Mouse (Mus musculus) intestine, embryonic 16.5 days (tissue): ENCODE measurements at regions not wholly inside any gene's neighbourhood (a gene's known extent, or its start where the extent isn't known, plus 50 kb on each side); places are given as distances from the start of the nearest gene placed in this dataset.

Experiments used
- ATAC-seq: fragments of 200-750 bp; cut with Nextera tagmentation; 2 replicates; pipeline ENCODE4 v1.8.0; 2017; ENCODE audit warnings: moderate TSS enrichment, moderate library complexity
- H3K27ac ChIP-seq: fragments of 300-500 bp; sonication (generic); 2 replicates; pipeline ENCODE4 v1.5.1; 2014; ENCODE audit warnings: mild to moderate bottlenecking, low read length
- H3K27me3 ChIP-seq: fragments of 300-500 bp; sonication (generic); replicated peaks from 2 replicates; pipeline ENCODE4 v1.6.1; 2014; ENCODE audit warnings: low read length, control low read depth, mixed read lengths; ENCODE audit not compliant: control insufficient read depth, insufficient read depth
- H3K36me3 ChIP-seq: fragments of 300-500 bp; sonication (generic); 2 replicates; pipeline ENCODE4 v1.6.1; 2014; ENCODE audit warnings: low read length, control low read depth; ENCODE audit not compliant: control insufficient read depth, insufficient read depth
- H3K4me1 ChIP-seq: fragments of 300-500 bp; sonication (generic); 2 replicates; pipeline ENCODE4 v1.6.1; 2014; ENCODE audit warnings: low read length, control low read depth, mixed read lengths; ENCODE audit not compliant: control insufficient read depth, insufficient read depth
- H3K4me2 ChIP-seq: fragments of 300-500 bp; sonication (generic); 2 replicates; pipeline ENCODE4 v1.6.1; 2014; ENCODE audit warnings: low read depth, low read length, control low read depth
- H3K4me3 ChIP-seq: fragments of 300-500 bp; sonication (generic); 2 replicates; pipeline ENCODE4 v1.5.1; 2014; ENCODE audit warnings: mild to moderate bottlenecking, low read length
- H3K9ac ChIP-seq: fragments of 300-500 bp; sonication (generic); 2 replicates; pipeline ENCODE4 v1.6.1; 2014; ENCODE audit warnings: low read depth, low read length
- H3K9me3 ChIP-seq: fragments of 300-500 bp; sonication (generic); 2 replicates; pipeline ENCODE4 v1.6.1; 2016; ENCODE audit warnings: low read length, control low read depth; ENCODE audit not compliant: control insufficient read depth
- WGBS: fragments of 180-500 bp; shearing (Covaris S2); extraction: QIAGEN DNeasy Blood & Tissue Kit; methylation state at CpG from one replicate; pipeline ENCODE4 v1.1.7; 2014; 5-methylcytosine and 5-hydroxymethylcytosine counted together

DNA sequence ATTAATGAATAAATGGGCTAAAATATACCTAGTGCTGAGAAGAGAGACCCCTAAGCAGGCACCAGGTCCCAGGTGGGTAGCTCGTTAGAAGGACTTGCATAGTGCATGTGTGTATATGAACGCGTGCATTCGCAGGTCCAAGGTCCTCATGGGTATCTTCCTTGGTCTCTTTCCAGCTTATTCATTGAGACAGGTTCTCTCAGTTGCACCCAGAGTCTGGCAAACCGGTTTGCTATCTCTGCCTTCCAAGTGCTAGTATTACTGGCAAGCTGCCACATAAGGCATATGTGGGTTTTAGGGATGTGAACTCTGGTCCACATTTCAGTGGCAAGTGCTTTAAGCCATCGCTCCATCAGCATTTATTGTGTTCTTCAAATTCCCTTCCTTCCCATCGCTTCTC lies 818.3 kb upstream of the Car8 start:
- Histone ChIP-seq H3K9ac (no peak overlapping the region), H3K4me3 (no peak overlapping the region), H3K9me3 (no peaks in the 10 kb centered on the region), H3K27me3 (no peaks in the 10 kb centered on the region), H3K27ac (no peak overlapping the region), H3K4me1 (no peaks in the 10 kb centered on the region), H3K4me2 (no peak overlapping the region), H3K36me3 (no peaks in the 10 kb centered on the region)
- peak; percentile 81; the same call in 1 of the 2 replicates for ATAC-seq
- 82% methylated on average over 7 of the region's 7 CpGs for WGBS

DNA sequence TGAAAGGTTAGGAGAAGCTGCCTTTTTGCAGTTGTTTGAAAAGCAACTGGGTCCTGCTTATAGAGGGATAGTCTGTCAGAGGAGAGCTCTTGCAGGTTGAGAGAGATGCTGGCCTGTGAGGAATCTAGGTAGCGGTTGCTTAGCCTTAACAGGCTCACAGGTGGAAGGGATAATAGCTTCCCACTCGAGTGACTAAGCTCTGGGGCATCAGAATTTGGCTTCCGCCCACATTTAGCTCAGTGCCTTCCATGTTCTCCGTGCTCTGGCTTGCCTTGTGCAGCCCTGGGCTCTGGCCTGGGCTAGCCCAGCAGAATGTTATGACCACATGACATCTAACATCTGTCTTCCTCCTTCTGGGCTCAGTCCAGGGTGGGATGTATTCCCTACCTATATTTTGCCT lies 817.0 kb upstream of the Car8 start:
- H3K9ac ChIP-seq, result no peak overlapping the region
- H3K4me2 ChIP-seq, result no peak overlapping the region
- H3K36me3 ChIP-seq, result no peaks in the 10 kb centered on the region
- no peaks in the 10 kb centered on the region for H3K9me3 ChIP-seq
- WGBS, result 72% methylated on average over 4 of the region's 4 CpGs
- no peaks in the 10 kb centered on the region for H3K27me3 ChIP-seq
- H3K4me3 ChIP-seq, result no peak overlapping the region
- no peaks in the 10 kb centered on the region for H3K4me1 ChIP-seq
- ATAC-seq, result no peak
- H3K27ac ChIP-seq, result no peak overlapping the region

DNA sequence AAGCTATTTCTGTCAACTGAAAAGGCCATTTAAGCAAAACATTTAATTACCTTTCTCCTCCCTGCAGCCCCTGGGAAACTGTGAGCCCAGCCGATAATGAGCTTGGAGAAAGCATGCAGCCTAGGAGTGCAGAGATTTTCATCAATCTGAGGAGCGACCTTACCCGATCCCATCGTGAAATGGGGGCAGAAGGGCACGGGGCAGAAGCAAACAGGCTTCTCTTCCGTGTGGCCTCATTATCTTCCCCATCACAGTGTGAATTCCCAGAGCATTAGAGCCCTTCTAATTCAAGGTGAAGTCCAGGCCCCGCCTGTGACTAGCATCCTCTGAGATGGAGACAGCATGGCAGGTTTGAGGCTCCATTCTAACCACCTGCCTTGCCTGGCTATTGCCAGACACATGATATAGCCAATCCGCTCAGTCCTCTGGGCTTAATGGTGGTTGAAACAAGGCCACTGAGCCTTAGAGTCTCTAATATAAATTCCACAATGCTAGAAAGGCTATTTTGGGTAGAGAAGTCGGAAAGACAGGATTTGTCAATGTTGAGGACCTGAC lies 816.5 kb upstream of the Car8 start:
- no peak overlapping the region for H3K9ac ChIP-seq
- no peaks in the 10 kb centered on the region for H3K36me3 ChIP-seq
- 59% methylated on average over 9 of the region's 9 CpGs for WGBS
- no peak overlapping the region for H3K4me3 ChIP-seq
- ATAC-seq, result no peak
- H3K27me3 ChIP-seq, result no peaks in the 10 kb centered on the region
- H3K4me2 ChIP-seq, result no peak overlapping the region
- H3K9me3 ChIP-seq, result no peaks in the 10 kb centered on the region
- H3K4me1 ChIP-seq, result no peaks in the 10 kb centered on the region
- no peak overlapping the region for H3K27ac ChIP-seq

DNA sequence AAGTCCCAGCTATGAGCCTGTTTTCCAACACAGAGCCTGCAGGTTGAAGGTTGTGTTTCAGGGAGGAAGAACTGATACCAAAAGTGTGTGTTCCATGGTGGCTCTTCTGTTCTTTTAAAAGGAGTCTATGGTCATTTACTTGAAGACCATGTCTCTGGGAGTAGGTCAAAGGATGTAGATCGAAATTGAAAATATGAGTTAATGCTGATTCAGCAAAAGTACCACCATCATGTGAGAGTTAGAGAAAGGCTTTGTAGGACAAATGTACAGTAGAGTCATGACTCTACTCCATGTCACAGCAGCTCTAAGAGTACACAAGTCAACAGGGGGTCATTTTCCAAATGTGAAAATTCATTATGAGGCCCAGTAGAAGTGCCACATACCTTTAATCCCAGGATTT lies 810.0 kb upstream of the Car8 start:
- Histone ChIP-seq H3K4me2 (no peak overlapping the region), H3K4me1 (no peaks in the 10 kb centered on the region), H3K27ac (no peak overlapping the region), H3K9me3 (no peaks in the 10 kb centered on the region), H3K27me3 (0 out of 2 replicates have a peak, but pooled peaks cover 2% of the 10 kb centered on the region), H3K4me3 (no peak overlapping the region), H3K36me3 (no peaks in the 10 kb centered on the region), H3K9ac (no peak overlapping the region)
- 93% methylated on average over 1 of the region's 1 CpGs for WGBS
- ATAC-seq, result no peak

DNA sequence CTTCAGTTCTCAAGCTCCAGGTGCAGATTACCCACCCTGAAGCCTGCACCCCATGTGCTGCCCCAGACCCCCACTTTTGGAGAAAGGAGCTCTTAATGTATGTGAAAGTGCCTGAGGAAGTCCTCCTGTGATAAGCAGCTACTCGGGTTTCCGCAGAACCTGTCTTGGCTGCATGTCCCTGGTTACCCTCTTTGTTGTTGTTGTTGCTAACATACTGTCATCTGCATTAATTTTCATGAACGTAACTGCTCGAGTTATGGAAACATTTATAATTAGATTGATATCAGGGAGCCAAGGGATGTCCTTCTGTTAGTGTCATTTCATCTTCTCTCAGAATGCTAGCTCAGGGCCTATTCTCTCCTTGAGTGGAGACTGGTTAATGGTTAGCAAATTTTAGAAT lies 808.3 kb upstream of the Car8 start:
- WGBS, result 63% methylated on average over 4 of the region's 4 CpGs
- H3K9ac ChIP-seq, result no peak overlapping the region
- no peaks in the 10 kb centered on the region for H3K4me1 ChIP-seq
- no peak overlapping the region for H3K4me2 ChIP-seq
- H3K27me3 ChIP-seq, result 0 out of 2 replicates have a peak, but pooled peaks cover 2% of the 10 kb centered on the region
- H3K36me3 ChIP-seq, result no peaks in the 10 kb centered on the region
- H3K9me3 ChIP-seq, result no peaks in the 10 kb centered on the region
- ATAC-seq, result no peak
- no peak overlapping the region for H3K4me3 ChIP-seq
- H3K27ac ChIP-seq, result no peak overlapping the region

DNA sequence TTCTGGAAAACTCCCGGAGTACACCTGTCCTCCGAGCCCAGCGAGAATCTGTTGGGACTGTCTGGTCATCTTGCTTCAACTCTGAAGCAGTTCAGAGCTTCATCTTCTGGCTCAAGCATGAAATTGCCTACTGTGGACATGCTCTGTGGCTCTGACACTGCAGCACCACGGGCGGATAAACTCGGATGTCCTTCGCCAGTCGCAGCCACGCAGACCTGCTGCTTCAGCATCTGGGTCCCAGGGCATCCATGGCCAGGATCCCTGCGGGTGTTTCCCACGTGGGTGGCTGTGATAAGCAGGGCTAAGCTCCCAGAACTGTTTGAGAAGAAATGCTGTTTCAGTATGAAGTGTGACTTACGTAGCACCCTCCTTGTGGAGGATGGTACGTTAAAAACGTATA lies 807.6 kb upstream of the Car8 start:
- WGBS, result 83% methylated on average over 14 of the region's 14 CpGs
- no peaks in the 10 kb centered on the region for H3K4me1 ChIP-seq
- H3K27me3 ChIP-seq, result 0 out of 2 replicates have a peak, but pooled peaks cover 2% of the 10 kb centered on the region
- ATAC-seq, result no peak
- H3K36me3 ChIP-seq, result no peaks in the 10 kb centered on the region
- H3K9me3 ChIP-seq, result no peaks in the 10 kb centered on the region
- H3K27ac ChIP-seq, result no peak overlapping the region
- H3K4me2 ChIP-seq, result no peak overlapping the region
- H3K9ac ChIP-seq, result no peak overlapping the region
- H3K4me3 ChIP-seq, result no peak overlapping the region

DNA sequence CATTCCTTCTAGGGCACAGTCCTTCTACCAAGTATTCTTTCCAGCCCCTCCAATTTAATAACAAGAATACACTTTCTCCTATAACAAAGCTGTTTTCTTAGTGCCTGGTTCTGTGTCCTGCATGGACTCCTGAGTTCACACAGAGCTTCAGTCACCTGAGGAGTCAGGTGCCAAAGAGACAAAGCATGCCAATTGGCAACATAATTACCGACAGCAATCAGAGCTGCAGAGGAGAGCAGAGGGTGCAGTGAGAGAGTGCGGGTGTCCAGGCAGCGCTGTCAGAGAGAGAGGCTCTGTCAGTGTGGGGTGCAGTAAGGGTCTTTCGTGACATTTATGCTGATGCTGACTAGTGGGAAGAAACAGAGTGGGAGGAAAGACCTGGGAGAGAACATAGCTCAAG lies 807.2 kb upstream of the Car8 start:
- no peak overlapping the region for H3K9ac ChIP-seq
- H3K9me3 ChIP-seq, result no peaks in the 10 kb centered on the region
- H3K4me3 ChIP-seq, result no peak overlapping the region
- no peaks in the 10 kb centered on the region for H3K4me1 ChIP-seq
- H3K4me2 ChIP-seq, result no peak overlapping the region
- no peaks in the 10 kb centered on the region for H3K36me3 ChIP-seq
- 77% methylated on average over 4 of the region's 4 CpGs for WGBS
- ATAC-seq, result no peak
- 0 out of 2 replicates have a peak, but pooled peaks cover 2% of the 10 kb centered on the region for H3K27me3 ChIP-seq
- no peak overlapping the region for H3K27ac ChIP-seq

DNA sequence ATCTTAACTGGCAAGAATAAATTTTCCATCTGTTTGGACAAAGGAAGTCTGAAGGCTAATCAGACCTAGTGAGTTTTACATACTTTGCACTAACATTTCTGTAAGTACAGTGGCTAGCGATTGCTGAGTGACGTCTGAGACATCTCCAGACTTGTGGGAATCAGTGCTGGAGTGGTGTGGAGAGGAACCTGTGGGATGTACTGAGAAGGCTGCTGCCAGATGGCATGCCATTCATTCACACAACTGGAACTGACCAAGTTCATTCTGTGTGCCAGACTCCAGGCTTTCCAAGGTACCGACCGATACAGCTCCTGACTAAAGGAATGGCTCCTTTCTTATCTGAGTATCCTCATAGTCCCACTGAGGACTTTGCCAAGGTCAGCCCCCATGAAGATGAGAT lies 797.2 kb upstream of the Car8 start:
- no peak for ATAC-seq
- no peak overlapping the region for H3K4me3 ChIP-seq
- H3K27ac ChIP-seq, result no peak overlapping the region
- no peak overlapping the region for H3K9ac ChIP-seq
- no peaks in the 10 kb centered on the region for H3K36me3 ChIP-seq
- no peak overlapping the region for H3K4me2 ChIP-seq
- no peaks in the 10 kb centered on the region for H3K4me1 ChIP-seq
- H3K27me3 ChIP-seq, result no peaks in the 10 kb centered on the region
- WGBS, result 76% methylated on average over 4 of the region's 4 CpGs
- no peaks in the 10 kb centered on the region for H3K9me3 ChIP-seq

DNA sequence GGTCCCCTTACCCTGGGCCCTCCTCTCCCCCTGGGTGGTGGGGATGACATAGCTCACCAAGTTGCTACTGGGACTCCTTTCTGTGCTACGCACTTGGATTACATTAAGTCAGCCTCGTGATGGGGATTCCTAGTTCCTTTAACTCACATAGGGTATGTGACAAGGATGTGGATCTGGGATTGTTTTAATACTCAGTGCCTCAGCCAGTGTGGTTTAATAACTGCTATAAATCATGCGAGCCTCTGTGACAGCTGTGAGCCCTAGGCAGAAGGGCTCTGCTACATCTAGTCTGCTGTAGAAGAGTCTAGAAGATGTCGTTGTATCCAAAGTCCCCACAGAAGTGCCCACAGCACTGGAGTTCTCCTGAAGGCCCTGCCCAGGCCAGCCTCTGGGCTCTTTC lies 796.5 kb upstream of the Car8 start:
- Histone ChIP-seq H3K27me3 (no peaks in the 10 kb centered on the region), H3K9me3 (no peaks in the 10 kb centered on the region), H3K4me3 (no peak overlapping the region), H3K4me1 (no peaks in the 10 kb centered on the region), H3K27ac (no peak overlapping the region), H3K36me3 (no peaks in the 10 kb centered on the region), H3K9ac (no peak overlapping the region), H3K4me2 (no peak overlapping the region)
- 52% methylated on average over 4 of the region's 4 CpGs for WGBS
- ATAC-seq, result no peak

DNA sequence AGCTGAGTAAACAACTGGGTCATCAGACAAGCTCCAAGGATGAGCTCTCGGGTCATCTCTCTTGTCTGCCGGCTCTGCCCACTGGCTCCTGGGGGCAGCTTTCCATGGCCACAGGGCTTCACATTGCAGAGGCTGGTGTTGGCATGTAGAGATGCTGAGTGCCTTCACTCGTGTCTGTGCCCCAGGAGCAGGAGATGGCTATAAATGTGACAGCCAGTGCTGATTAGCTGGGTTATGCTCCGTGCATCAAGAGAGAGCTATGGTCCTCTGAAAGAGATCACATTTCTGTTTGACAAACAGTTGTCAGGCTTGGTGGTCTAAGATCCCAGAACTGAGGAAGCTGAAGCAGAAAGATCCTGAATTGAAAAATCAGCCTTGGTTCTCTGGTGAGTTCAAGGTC lies 795.4 kb upstream of the Car8 start:
- Histone ChIP-seq H3K9me3 (no peaks in the 10 kb centered on the region), H3K4me2 (no peak overlapping the region), H3K27ac (no peak overlapping the region), H3K9ac (no peak overlapping the region), H3K36me3 (no peaks in the 10 kb centered on the region), H3K4me1 (no peaks in the 10 kb centered on the region), H3K27me3 (no peaks in the 10 kb centered on the region), H3K4me3 (no peak overlapping the region)
- WGBS, result 36% methylated on average over 4 of the region's 4 CpGs
- no peak for ATAC-seq
